Mouse (Mus musculus): ENCODE measurements around the gene Atp13a1. TPM values are rescaled to one million over a fixed set of nuclear protein-coding genes. Genes with fewer than 3 reads are reported as not detected.

Atp13a1 gene
- total and polyA plus RNA-seq, 2 experiments from 2014 or later: 39.1 to 85.9 TPM

DNA sequence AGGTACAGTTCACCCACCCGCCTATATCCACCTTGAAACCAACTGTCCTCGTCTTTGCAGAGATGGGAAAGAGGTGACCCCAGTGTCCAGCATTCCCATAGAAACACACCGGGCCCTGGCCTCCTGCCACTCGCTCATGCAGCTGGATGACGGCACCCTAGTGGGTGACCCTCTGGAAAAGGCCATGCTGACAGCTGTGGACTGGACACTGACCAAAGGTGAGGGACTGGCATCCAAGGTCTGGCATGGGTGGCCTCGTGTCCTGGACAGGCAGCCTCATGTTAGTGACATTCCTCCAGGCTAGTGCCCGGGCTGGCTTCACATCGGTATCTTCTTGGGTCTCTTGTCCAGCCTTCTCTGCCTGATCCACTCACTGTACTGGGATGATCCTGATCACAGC is 8.3 kb downstream of the Atp13a1 start:
- Histone ChIP-seq H3K4me1 (ENCODE audit: insufficient read depth, low read length) (no peaks in the 10 kb centered on the region), H3K27me3 (ENCODE audit: insufficient read depth, low read length) (no peaks in the 10 kb centered on the region), H3K4me3 (ENCODE audit: low read length) (no peak overlapping the region), H3K9ac (replicated peaks; ENCODE audit: low read length) (no peak overlapping the region), H3K27ac (no peak overlapping the region), H3K4me2 (ENCODE audit: low read depth, low read length) (no peak overlapping the region), H3K9me3 (ENCODE audit: low read length) (no peaks in the 10 kb centered on the region), H3K36me3 (ENCODE audit: insufficient read depth, low read length) (peaks cover 88% of the 10 kb centered on the region)
- WGBS: 82% methylated on average over 8 of the region's 8 CpGs
- no peak for DNase-seq (ENCODE audit: low spot score)
- no peak for ATAC-seq
- no peak for TF ChIP-seq CTCF (IDR thresholded peaks at IDR 0.05; ENCODE audit: low read depth)

GRCm38 (mm10) chr8:69799946-69800345 is 9.0 kb downstream of the Atp13a1 start:
- peaks cover 85% of the 10 kb centered on the region for H3K36me3 ChIP-seq (ENCODE audit: insufficient read depth, low read length)
- 86% methylated on average over 5 of the region's 5 CpGs for WGBS
- no peak overlapping the region for H3K27ac ChIP-seq
- DNase-seq (ENCODE audit: low spot score) (no peak), ATAC-seq (no peak)
- no peak overlapping the region for H3K4me3 ChIP-seq (ENCODE audit: low read length)
- no peak overlapping the region for H3K9ac ChIP-seq (replicated peaks; ENCODE audit: low read length)
- no peaks in the 10 kb centered on the region for H3K4me1 ChIP-seq (ENCODE audit: insufficient read depth, low read length)
- H3K4me2 ChIP-seq (ENCODE audit: low read depth, low read length): no peak overlapping the region
- 0 out of 2 replicates have a peak, but pooled peaks have one; percentile 26 for TF ChIP-seq CTCF (IDR thresholded peaks at IDR 0.05; ENCODE audit: low read depth)
- H3K9me3 ChIP-seq (ENCODE audit: low read length): no peaks in the 10 kb centered on the region
- no peaks in the 10 kb centered on the region for H3K27me3 ChIP-seq (ENCODE audit: insufficient read depth, low read length)

GRCm38 (mm10) chr8:69801796-69802195 is 10.8 kb downstream of the Atp13a1 start:
- Histone ChIP-seq H3K27ac (no peak overlapping the region), H3K27me3 (ENCODE audit: insufficient read depth, low read length) (no peaks in the 10 kb centered on the region), H3K9ac (replicated peaks; ENCODE audit: low read length) (no peak overlapping the region), H3K4me1 (ENCODE audit: insufficient read depth, low read length) (no peaks in the 10 kb centered on the region), H3K9me3 (ENCODE audit: low read length) (no peaks in the 10 kb centered on the region), H3K4me2 (ENCODE audit: low read depth, low read length) (no peak overlapping the region), H3K36me3 (ENCODE audit: insufficient read depth, low read length) (peaks cover 87% of the 10 kb centered on the region), H3K4me3 (ENCODE audit: low read length) (no peak overlapping the region)
- WGBS: 95% methylated on average over 4 of the region's 4 CpGs
- TF ChIP-seq CTCF (IDR thresholded peaks at IDR 0.05; ENCODE audit: low read depth): no peak
- no peak for ATAC-seq
- DNase-seq (ENCODE audit: low spot score): no peak

DNA sequence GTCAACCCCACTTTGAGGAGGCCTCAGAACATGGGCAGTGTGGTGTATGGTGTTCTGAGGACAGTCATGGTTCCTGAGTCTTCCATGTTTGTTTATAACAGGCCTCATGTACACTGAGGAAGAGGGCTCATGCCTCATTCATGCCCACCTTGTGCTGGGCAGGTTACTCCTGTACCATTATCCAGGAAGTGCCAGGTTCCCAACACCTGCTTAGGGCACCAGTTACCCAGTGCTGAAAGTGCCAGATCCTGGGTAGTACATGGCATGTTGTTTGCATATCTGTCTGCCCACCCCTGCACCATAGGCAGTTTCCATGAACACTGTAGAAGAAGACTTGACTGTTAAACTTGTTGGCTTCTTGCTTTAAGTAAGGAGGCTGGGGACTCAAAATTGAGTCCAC is 11.3 kb downstream of the Atp13a1 start:
- H3K36me3 ChIP-seq (ENCODE audit: insufficient read depth, low read length): peaks cover 87% of the 10 kb centered on the region
- no peaks in the 10 kb centered on the region for H3K9me3 ChIP-seq (ENCODE audit: low read length)
- H3K9ac ChIP-seq (replicated peaks; ENCODE audit: low read length): no peak overlapping the region
- H3K27me3 ChIP-seq (ENCODE audit: insufficient read depth, low read length): no peaks in the 10 kb centered on the region
- ATAC-seq (no peak), DNase-seq (ENCODE audit: low spot score) (no peak)
- no peak overlapping the region for H3K27ac ChIP-seq
- no peaks in the 10 kb centered on the region for H3K4me1 ChIP-seq (ENCODE audit: insufficient read depth, low read length)
- no peak overlapping the region for H3K4me2 ChIP-seq (ENCODE audit: low read depth, low read length)
- TF ChIP-seq CTCF (IDR thresholded peaks at IDR 0.05; ENCODE audit: low read depth): no peak
- H3K4me3 ChIP-seq (ENCODE audit: low read length): no peak overlapping the region

DNA sequence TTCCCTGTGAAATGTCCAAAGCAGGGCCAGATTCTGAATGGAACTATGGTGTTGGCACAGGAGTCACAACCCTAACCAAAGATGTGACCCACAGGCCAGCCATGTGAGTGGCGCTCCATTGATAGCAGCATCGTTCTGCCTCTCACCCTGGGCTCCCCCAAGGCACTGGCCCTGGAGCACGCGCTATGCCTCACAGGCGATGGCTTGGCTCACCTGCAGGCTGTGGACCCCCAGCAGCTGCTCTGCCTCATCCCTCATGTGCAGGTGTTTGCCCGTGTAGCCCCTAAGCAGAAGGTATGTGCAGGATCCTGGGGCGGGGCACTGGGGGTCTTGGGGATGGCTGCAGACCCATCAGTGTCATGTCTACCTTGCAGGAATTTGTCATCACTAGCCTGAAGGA is 12.4 kb downstream of the Atp13a1 start:
- H3K9ac ChIP-seq (replicated peaks; ENCODE audit: low read length): no peak overlapping the region
- no peaks in the 10 kb centered on the region for H3K4me1 ChIP-seq (ENCODE audit: insufficient read depth, low read length)
- H3K27me3 ChIP-seq (ENCODE audit: insufficient read depth, low read length): no peaks in the 10 kb centered on the region
- H3K36me3 ChIP-seq (ENCODE audit: insufficient read depth, low read length): peaks cover 83% of the 10 kb centered on the region
- H3K4me2 ChIP-seq (ENCODE audit: low read depth, low read length): no peak overlapping the region
- H3K4me3 ChIP-seq (ENCODE audit: low read length): no peak overlapping the region
- ATAC-seq (no peak), DNase-seq (ENCODE audit: low spot score) (no peak)
- H3K9me3 ChIP-seq (ENCODE audit: low read length): no peaks in the 10 kb centered on the region
- 95% methylated on average over 7 of the region's 7 CpGs for WGBS
- no peak overlapping the region for H3K27ac ChIP-seq
- TF ChIP-seq CTCF (IDR thresholded peaks at IDR 0.05; ENCODE audit: low read depth): no peak

- no peaks in the 10 kb centered on the region for H3K9me3 ChIP-seq (ENCODE audit: low read length)
- no peak for TF ChIP-seq CTCF (IDR thresholded peaks at IDR 0.05; ENCODE audit: low read depth)
- H3K4me1 ChIP-seq (ENCODE audit: insufficient read depth, low read length): no peaks in the 10 kb centered on the region
- H3K4me2 ChIP-seq (ENCODE audit: low read depth, low read length): no peak overlapping the region
- 86% methylated on average over 6 of the region's 6 CpGs for WGBS
- H3K36me3 ChIP-seq (ENCODE audit: insufficient read depth, low read length): peaks cover 72% of the 10 kb centered on the region
- H3K27ac ChIP-seq: no peak overlapping the region
- no peak overlapping the region for H3K9ac ChIP-seq (replicated peaks; ENCODE audit: low read length)
- DNase-seq (ENCODE audit: low spot score) (no peak), ATAC-seq (no peak)
- no peak overlapping the region for H3K4me3 ChIP-seq (ENCODE audit: low read length)
- no peaks in the 10 kb centered on the region for H3K27me3 ChIP-seq (ENCODE audit: insufficient read depth, low read length)
Observed at GRCm38 (mm10) chr8:69804537-69804936, 13.6 kb downstream of the Atp13a1 start.

DNA sequence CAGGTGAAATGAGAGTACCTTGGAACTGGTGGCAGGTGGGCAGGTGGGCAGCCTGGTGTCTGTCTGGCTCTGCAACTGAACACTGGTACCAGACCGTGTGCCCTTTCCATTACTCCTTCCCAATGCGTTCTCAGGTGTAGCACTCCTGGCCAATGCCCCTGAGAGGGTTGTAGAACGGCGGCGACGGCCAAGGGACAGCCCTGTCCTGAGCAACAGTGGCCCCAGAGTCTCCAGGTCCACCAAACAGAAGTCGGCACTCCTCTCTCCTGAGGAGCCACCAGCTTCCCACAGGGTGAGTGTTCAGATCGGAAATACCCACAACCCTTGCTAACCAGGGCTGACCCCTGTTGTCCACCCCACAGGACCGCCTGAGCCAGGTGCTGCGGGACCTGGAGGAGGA is 14.1 kb downstream of the Atp13a1 start:
- no peaks in the 10 kb centered on the region for H3K9me3 ChIP-seq (ENCODE audit: low read length)
- WGBS: 93% methylated on average over 10 of the region's 10 CpGs

More for the DNA sequence above, 14.1 kb downstream of the Atp13a1 start:
- H3K27me3 ChIP-seq (ENCODE audit: insufficient read depth, low read length): no peaks in the 10 kb centered on the region
- H3K4me1 ChIP-seq (ENCODE audit: insufficient read depth, low read length): no peaks in the 10 kb centered on the region
- DNase-seq (ENCODE audit: low spot score) (no peak), ATAC-seq (no peak)
- no peak overlapping the region for H3K9ac ChIP-seq (replicated peaks; ENCODE audit: low read length)
- H3K27ac ChIP-seq: no peak overlapping the region
- no peak overlapping the region for H3K4me2 ChIP-seq (ENCODE audit: low read depth, low read length)
- no peak overlapping the region for H3K4me3 ChIP-seq (ENCODE audit: low read length)
- no peak for TF ChIP-seq CTCF (IDR thresholded peaks at IDR 0.05; ENCODE audit: low read depth)
- H3K36me3 ChIP-seq (ENCODE audit: insufficient read depth, low read length): peaks cover 66% of the 10 kb centered on the region
